Mouse (Mus musculus) liver, adult (tissue): ENCODE results near the gene Rbm45.

Experiments
- GATA4 ChIP-seq: IDR thresholded peaks from 2 replicates; pipeline ENCODE4 v1.6.1; 2014; ENCODE audit warnings: mild to moderate bottlenecking, low read length; ENCODE audit not compliant: insufficient replicate concordance

Gene Rbm45

GRCm38 (mm10) chr2:76369821-76370655, at the start of gene Rbm45:
Rbm45 (plus strand) TSS chr2:76369984.
- no peak; the same call in 1 of the 2 replicates for TF ChIP-seq GATA4

GRCm38 (mm10) chr2:76320336-76320735, 49.4 kb upstream of the Rbm45 start:
- no peak for TF ChIP-seq GATA4

GRCm38 (mm10) chr2:76323185-76323875, 46.5 kb upstream of the Rbm45 start:
- no peak for TF ChIP-seq GATA4

GRCm38 (mm10) chr2:76324463-76324862, 45.3 kb upstream of the Rbm45 start:
- TF ChIP-seq GATA4 = no peak

GRCm38 (mm10) chr2:76326161-76326560, 43.6 kb upstream of the Rbm45 start:
- TF ChIP-seq GATA4 = no peak

- TF ChIP-seq GATA4 = no peak
These were observed 39.7 kb upstream of the Rbm45 start for GRCm38 (mm10) chr2:76330081-76330480.

GRCm38 (mm10) chr2:76332161-76332805, 37.5 kb upstream of the Rbm45 start:
- no peak for TF ChIP-seq GATA4

GRCm38 (mm10) chr2:76334596-76334995, 35.2 kb upstream of the Rbm45 start:
- TF ChIP-seq GATA4 = no peak

GRCm38 (mm10) chr2:76338215-76339156, 31.3 kb upstream of the Rbm45 start, which contains the start of gene Pde11a:
Pde11a (minus strand) TSS chr2:76338774.
- no peak for TF ChIP-seq GATA4

- TF ChIP-seq GATA4 = no peak
These were observed 27.6 kb upstream of the Rbm45 start for GRCm38 (mm10) chr2:76342146-76342545.

- TF ChIP-seq GATA4 = no peak
These were observed 21.9 kb upstream of the Rbm45 start for GRCm38 (mm10) chr2:76347839-76348238.

- no peak for TF ChIP-seq GATA4
These were observed 9.6 kb upstream of the Rbm45 start, which contains the start of gene Cyct for GRCm38 (mm10) chr2:76360226-76360625. Cyct (minus strand) TSS chr2:76360450.

- TF ChIP-seq GATA4 = no peak
These were observed 7.7 kb upstream of the Rbm45 start for GRCm38 (mm10) chr2:76362111-76362510.

- TF ChIP-seq GATA4 = no peak
These were observed 4.0 kb upstream of the Rbm45 start for GRCm38 (mm10) chr2:76365811-76366210.
